In genomic region chr15:82322195-82322594, GRCm38 (mm10) we compare ENCODE assay signal across 40 mouse cellular contexts. TPM values are rescaled to one million over a fixed set of nuclear protein-coding genes. Genes with fewer than 3 reads are reported as not detected.
"Had no signal": no experiment of that assay in that cellular context is flagged by ENCODE, and none has a peak within 500 bp of the region (broad histone marks: within the 10 kb centered on the region; RNA-seq: fewer than 3 reads in every experiment).

No protein-coding gene starts in this region.

- H3K4me2 ChIP-seq: limb, embryonic 12.5 days; limb, embryonic 13.5 days; limb, embryonic 15.5 days; liver, embryonic 11.5 days; liver, embryonic 12.5 days; liver, embryonic 13.5 days; liver, embryonic 15.5 days; lung, embryonic 14.5 days; lung, embryonic 15.5 days; midbrain, embryonic 11.5 days; midbrain, embryonic 12.5 days; midbrain, embryonic 13.5 days; midbrain, embryonic 15.5 days; neural tube, embryonic 12.5 days had no signal

- ATAC-seq: liver, embryonic 12.5 days; liver, postnatal 0 days; lung, postnatal 0 days; midbrain, embryonic 13.5 days; midbrain, embryonic 15.5 days; midbrain, embryonic 16.5 days had no signal

- H3K9ac ChIP-seq: limb, embryonic 12.5 days; limb, embryonic 13.5 days; limb, embryonic 15.5 days; liver, embryonic 12.5 days; liver, embryonic 13.5 days; liver, embryonic 14.5 days; liver, embryonic 15.5 days; liver, postnatal 0 days; lung, embryonic 14.5 days; lung, embryonic 15.5 days; midbrain, embryonic 12.5 days; midbrain, embryonic 13.5 days; midbrain, embryonic 15.5 days; neural tube, embryonic 12.5 days had no signal

- H3K9me3 ChIP-seq: limb, embryonic 12.5 days; limb, embryonic 13.5 days; limb, embryonic 15.5 days; liver, embryonic 12.5 days; liver, embryonic 15.5 days; lung, embryonic 15.5 days; midbrain, embryonic 10.5 days; midbrain, embryonic 12.5 days; midbrain, embryonic 13.5 days; midbrain, embryonic 15.5 days; neural tube, embryonic 12.5 days had no signal

- H3K4me3 ChIP-seq: limb, embryonic 12.5 days; limb, embryonic 13.5 days; limb, embryonic 15.5 days; liver, embryonic 12.5 days; liver, embryonic 13.5 days; liver, embryonic 15.5 days; lung, embryonic 15.5 days; megakaryocyte, embryonic 14.5 days; midbrain, embryonic 10.5 days; midbrain, embryonic 12.5 days; midbrain, embryonic 13.5 days; midbrain, embryonic 15.5 days; myocyte; neural tube, embryonic 12.5 days had no signal

- DNase-seq: left cerebral cortex, postnatal 4 days; liver; liver, embryonic 13.5 days; liver, postnatal 0 days; lung, adult 18-20 months; lung, adult 2 months; lung, embryonic 14.5 days; lung, postnatal 10 days; lung, postnatal 14 days; lung, postnatal 36 days; lung, postnatal 4 days; midbrain, embryonic 14.5 days had no signal

- H3K27ac ChIP-seq: limb, embryonic 12.5 days; limb, embryonic 13.5 days; limb, embryonic 15.5 days; liver, embryonic 12.5 days; liver, embryonic 13.5 days; liver, embryonic 14.5 days; liver, embryonic 15.5 days; lung, embryonic 15.5 days; macrophage; midbrain, embryonic 10.5 days; midbrain, embryonic 12.5 days; midbrain, embryonic 13.5 days; midbrain, embryonic 15.5 days; neural tube, embryonic 12.5 days had no signal

- H3K27me3 ChIP-seq: limb, embryonic 12.5 days; limb, embryonic 13.5 days; limb, embryonic 15.5 days; liver, embryonic 12.5 days; liver, embryonic 13.5 days; lung, embryonic 15.5 days; midbrain, embryonic 12.5 days; midbrain, embryonic 13.5 days; midbrain, embryonic 15.5 days; neural tube, embryonic 12.5 days had no signal

- H3K4me1 ChIP-seq: limb, embryonic 15.5 days; lung, embryonic 15.5 days; midbrain, embryonic 10.5 days; midbrain, embryonic 12.5 days; midbrain, embryonic 13.5 days; midbrain, embryonic 15.5 days; neural tube, embryonic 12.5 days had no signal

- H3K36me3 ChIP-seq: limb, embryonic 12.5 days; limb, embryonic 13.5 days; limb, embryonic 15.5 days; liver, embryonic 12.5 days; liver, embryonic 13.5 days; liver, embryonic 15.5 days; lung, embryonic 15.5 days; midbrain, embryonic 10.5 days; midbrain, embryonic 12.5 days; midbrain, embryonic 13.5 days; midbrain, embryonic 15.5 days; neural tube, embryonic 12.5 days had no signal

RNA-seq across cellular contexts. Expression of gene Wbp2nl, which starts 23.4 kb away (rescaled TPM):
- total RNA-seq: left cerebral cortex, adult 8-10 months; left cerebral cortex, postnatal 10 days; left cerebral cortex, postnatal 14 days; left cerebral cortex, postnatal 25 days; left cerebral cortex, postnatal 36 days; liver, adult 2 months; megakaryocyte-erythroid progenitor cell, adult 5-6 weeks; monocyte, adult 5-6 weeks had no signal
- polyA plus RNA-seq: limb, embryonic 12.5 days; limb, embryonic 13.5 days; liver, adult 2 months; liver, embryonic 16.5 days; lung, adult 2 months; macrophage; midbrain, embryonic 11.5 days; midbrain, embryonic 13.5 days; midbrain, embryonic 14.5 days; midbrain, embryonic 15.5 days; myocyte; neural tube, embryonic 12.5 days had no signal
